Mouse (Mus musculus): Measurements from ENCODE around the gene Rtn4rl1.

Gene Rtn4rl1

GRCm38 (mm10) chr11:75213372-75214080 is 19.9 kb downstream of the Rtn4rl1 start:
- DNase-seq (ENCODE audit: low spot score) = no peak

- DNase-seq (ENCODE audit: low spot score) = no peak
Measured at GRCm38 (mm10) chr11:75214081-75214950, 20.7 kb downstream of the Rtn4rl1 start.

GRCm38 (mm10) chr11:75220115-75220514 is 26.5 kb downstream of the Rtn4rl1 start:
- DNase-seq (ENCODE audit: low spot score) = no peak

- no peak for DNase-seq (ENCODE audit: low spot score)
Measured at GRCm38 (mm10) chr11:75220517-75221145, 27.0 kb downstream of the Rtn4rl1 start.

GRCm38 (mm10) chr11:75224062-75224461 is 30.5 kb downstream of the Rtn4rl1 start:
- DNase-seq (ENCODE audit: low spot score) = no peak

- DNase-seq (ENCODE audit: low spot score) = no peak
Measured at GRCm38 (mm10) chr11:75224835-75225234, 31.3 kb downstream of the Rtn4rl1 start.

GRCm38 (mm10) chr11:75227632-75228031 is 34.0 kb downstream of the Rtn4rl1 start:
- DNase-seq (ENCODE audit: low spot score) = no peak

GRCm38 (mm10) chr11:75229289-75229688 is 35.7 kb downstream of the Rtn4rl1 start:
- DNase-seq (ENCODE audit: low spot score) = no peak

- no peak for DNase-seq (ENCODE audit: low spot score)
Measured at GRCm38 (mm10) chr11:75230272-75230760, 36.7 kb downstream of the Rtn4rl1 start.

- DNase-seq (ENCODE audit: low spot score) = peak; percentile 33
Measured at GRCm38 (mm10) chr11:75231756-75232155, 38.2 kb downstream of the Rtn4rl1 start.

GRCm38 (mm10) chr11:75232434-75232833 is 38.9 kb downstream of the Rtn4rl1 start:
- no peak for DNase-seq (ENCODE audit: low spot score)

GRCm38 (mm10) chr11:75234745-75235144 is 41.2 kb downstream of the Rtn4rl1 start:
- DNase-seq (ENCODE audit: low spot score) = no peak

GRCm38 (mm10) chr11:75240158-75240934 is 46.8 kb downstream of the Rtn4rl1 start:
- DNase-seq (ENCODE audit: low spot score) = no peak

GRCm38 (mm10) chr11:75242710-75243255 is 49.2 kb downstream of the Rtn4rl1 start:
- no peak for DNase-seq (ENCODE audit: low spot score)

- DNase-seq (ENCODE audit: low spot score) = no peak
Measured at GRCm38 (mm10) chr11:75244368-75245275, 51.0 kb downstream of the Rtn4rl1 start.

GRCm38 (mm10) chr11:75245372-75246330 is 52.1 kb downstream of the Rtn4rl1 start:
- DNase-seq (ENCODE audit: low spot score) = no peak

- no peak for DNase-seq (ENCODE audit: low spot score)
Measured at GRCm38 (mm10) chr11:75246589-75246988, 53.0 kb downstream of the Rtn4rl1 start.

- DNase-seq (ENCODE audit: low spot score) = no peak
Measured at GRCm38 (mm10) chr11:75247137-75247730, 53.7 kb downstream of the Rtn4rl1 start.

GRCm38 (mm10) chr11:75249588-75249987 is 56.0 kb downstream of the Rtn4rl1 start:
- DNase-seq (ENCODE audit: low spot score) = no peak

Data from urinary bladder, postnatal 10 days (tissue).